ENCODE assay signal across 17 mouse cellular contexts in the genomic region with DNA sequence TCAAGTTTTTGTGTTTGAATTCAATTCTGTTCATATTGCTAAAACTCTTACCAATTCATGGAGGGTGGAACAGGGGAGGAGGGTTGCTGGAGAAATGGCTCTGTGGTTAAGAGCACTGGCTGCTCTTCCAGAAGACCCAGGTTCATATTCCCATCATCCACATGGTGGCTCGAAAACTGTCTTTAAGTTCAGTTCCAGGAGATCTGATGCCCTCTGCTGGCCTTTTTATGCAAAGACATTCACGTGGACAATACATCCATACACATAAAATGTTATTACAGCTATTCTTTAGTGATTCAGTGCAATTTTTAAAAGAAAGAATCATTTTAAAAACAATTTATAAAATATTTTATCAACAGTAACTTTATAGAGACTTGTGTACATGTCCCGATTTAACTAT.
DNase-seq lines count a peak whose midpoint lies in the region; ATAC-seq and TF ChIP-seq lines count a peak whose summit lies in the region.
"Had no signal": no experiment of that assay in that cellular context is flagged by ENCODE, and none has a peak within 500 bp of the region (broad histone marks: within the 10 kb centered on the region; RNA-seq: fewer than 3 reads in every experiment).

No protein-coding gene starts in this region.

- peak; percentile 58 for TF ChIP-seq CTCF in intestine, postnatal 0 days (IDR thresholded peaks at IDR 0.05; ENCODE audit: low read depth)
- peak; percentile 20 to 66 (median 37); a peak in 4 of 6 replicates for TF ChIP-seq CTCF in MEL (IDR thresholded peaks at IDR 0.05 in 2 of 3, conservative IDR thresholded peaks at IDR 0.05 in 1 of 3; ENCODE audit: control insufficient read depth in 1 of 3, insufficient read depth in 1 of 3, low read depth in 2 of 3, low read length in 3 of 3, poor library complexity in 1 of 3, severe bottlenecking in 1 of 3)

- H3K79me2 ChIP-seq in MEL (ENCODE audit: control insufficient read depth, insufficient read depth, low read length, poor library complexity), result no peaks in the 10 kb centered on the region

- TF ChIP-seq EP300 in MEL (IDR thresholded peaks at IDR 0.05; ENCODE audit: low read depth in 1 of 2, low read length in 2 of 2), result no peak

- no peak overlapping the region for H3K9ac ChIP-seq in intestine, postnatal 0 days (ENCODE audit: low read depth, low read length)
- H3K9ac ChIP-seq in intestine, embryonic 15.5 days, result no peak overlapping the region
- no peak overlapping the region for H3K9ac ChIP-seq in midbrain, embryonic 11.5 days (ENCODE audit: low read length)
- no peak overlapping the region for H3K9ac ChIP-seq in midbrain, embryonic 16.5 days (ENCODE audit: low read depth, low read length)
- no peak overlapping the region for H3K9ac ChIP-seq in MEL (ENCODE audit: control insufficient read depth, low read depth, low read length, poor library complexity, severe bottlenecking)
- H3K9ac ChIP-seq: embryonic facial prominence, embryonic 13.5 days; limb, embryonic 15.5 days had no signal

- H3K9me3 ChIP-seq in intestine, postnatal 0 days (ENCODE audit: control insufficient read depth), result no peaks in the 10 kb centered on the region
- H3K9me3 ChIP-seq in intestine, embryonic 15.5 days, result no peaks in the 10 kb centered on the region
- H3K9me3 ChIP-seq in midbrain, embryonic 11.5 days (ENCODE audit: control insufficient read depth, low read length), result no peaks in the 10 kb centered on the region
- H3K9me3 ChIP-seq in midbrain, embryonic 16.5 days (replicated peaks; ENCODE audit: control insufficient read depth, low read length, poor library complexity, severe bottlenecking), result no peaks in the 10 kb centered on the region
- H3K9me3 ChIP-seq in MEL (replicated peaks; ENCODE audit: insufficient read depth, low read length), result no peaks in the 10 kb centered on the region
- H3K9me3 ChIP-seq: embryonic facial prominence, embryonic 13.5 days; limb, embryonic 15.5 days had no signal

- no peak for TF ChIP-seq POLR2A in MEL (IDR thresholded peaks at IDR 0.05; ENCODE audit: control insufficient read depth in 1 of 2, insufficient read depth in 1 of 2, low read depth in 1 of 2, low read length in 2 of 2, poor library complexity in 1 of 2)

- H3K4me2 ChIP-seq in intestine, postnatal 0 days (replicated peaks; ENCODE audit: low read depth), result no peak overlapping the region
- no peak overlapping the region for H3K4me2 ChIP-seq in intestine, embryonic 15.5 days (replicated peaks)
- H3K4me2 ChIP-seq in midbrain, embryonic 11.5 days, result no peak overlapping the region
- H3K4me2 ChIP-seq in midbrain, embryonic 16.5 days (ENCODE audit: low read length), result no peak overlapping the region
- H3K4me2 ChIP-seq: embryonic facial prominence, embryonic 13.5 days; limb, embryonic 15.5 days had no signal

- peak; percentile 55 for TF ChIP-seq RAD21 in MEL (IDR thresholded peaks at IDR 0.05; ENCODE audit: low read depth, low read length)

- no peaks in the 10 kb centered on the region for H3K4me1 ChIP-seq in intestine, postnatal 0 days (replicated peaks; ENCODE audit: control insufficient read depth, insufficient read depth, low read length)
- no peaks in the 10 kb centered on the region for H3K4me1 ChIP-seq in intestine, embryonic 15.5 days (replicated peaks)
- H3K4me1 ChIP-seq in midbrain, embryonic 11.5 days (ENCODE audit: control insufficient read depth, insufficient read depth, low read length), result no peaks in the 10 kb centered on the region
- no peaks in the 10 kb centered on the region for H3K4me1 ChIP-seq in midbrain, embryonic 16.5 days (ENCODE audit: control insufficient read depth, insufficient read depth, low read length)
- H3K4me1 ChIP-seq in MEL (ENCODE audit: control insufficient read depth in 1 of 2, insufficient read depth in 2 of 2, low read length in 2 of 2), result no peaks in the 10 kb centered on the region
- H3K4me1 ChIP-seq: embryonic facial prominence, embryonic 13.5 days; limb, embryonic 15.5 days had no signal

- H3K4me3 ChIP-seq in intestine, postnatal 0 days (ENCODE audit: low read depth, low read length), result no peak overlapping the region
- no peak overlapping the region for H3K4me3 ChIP-seq in intestine, embryonic 15.5 days (replicated peaks)
- no peak overlapping the region for H3K4me3 ChIP-seq in midbrain, embryonic 11.5 days (ENCODE audit: low read depth, low read length)
- H3K4me3 ChIP-seq in midbrain, embryonic 16.5 days (ENCODE audit: low read depth, low read length), result no peak overlapping the region
- no peak overlapping the region for H3K4me3 ChIP-seq in MEL (ENCODE audit: control insufficient read depth in 1 of 2, insufficient read depth in 1 of 2, low read depth in 2 of 2, low read length in 2 of 2)
- H3K4me3 ChIP-seq: embryonic facial prominence, embryonic 13.5 days; limb, embryonic 15.5 days; myocyte had no signal

- WGBS in intestine, postnatal 0 days, result 85% methylated on average over 3 of the region's 3 CpGs
- WGBS in intestine, embryonic 15.5 days, result 77% methylated on average over 3 of the region's 3 CpGs
- 82% methylated on average over 3 of the region's 3 CpGs for whole genome bisulfite sequencing in midbrain, embryonic 11.5 days
- 80% methylated on average over 3 of the region's 3 CpGs for WGBS in midbrain, embryonic 16.5 days

- H3K27me3 ChIP-seq in intestine, postnatal 0 days (replicated peaks; ENCODE audit: control insufficient read depth, insufficient read depth, low read length), result no peaks in the 10 kb centered on the region
- no peaks in the 10 kb centered on the region for H3K27me3 ChIP-seq in intestine, embryonic 15.5 days (replicated peaks)
- no peaks in the 10 kb centered on the region for H3K27me3 ChIP-seq in midbrain, embryonic 11.5 days (ENCODE audit: control insufficient read depth, insufficient read depth, low read length)
- H3K27me3 ChIP-seq in midbrain, embryonic 16.5 days (ENCODE audit: control insufficient read depth, insufficient read depth, low read depth, low read length), result no peaks in the 10 kb centered on the region
- no peaks in the 10 kb centered on the region for H3K27me3 ChIP-seq in MEL (ENCODE audit: control insufficient read depth in 1 of 2, insufficient read depth in 2 of 2, low read length in 2 of 2)
- H3K27me3 ChIP-seq: embryonic facial prominence, embryonic 13.5 days; limb, embryonic 15.5 days had no signal

- DNase-seq in midbrain, embryonic 11.5 days (ENCODE audit: low spot score, missing footprints), result peak; percentile 39
- peak; percentile 32 for DNase-seq in MEL (ENCODE audit: low read depth, low spot score)
- DNase-seq in right cerebral cortex, postnatal 4 days, result no peak
- DNase-seq in embryo, embryonic 9.5 days (ENCODE audit: extremely low spot score), result no peak
- DNase-seq: cerebellum, adult 11 months; cerebellum, postnatal 36 days; heart, postnatal 14 days; layer of hippocampus, adult 9-11 months; lung, postnatal 10 days had no signal

- no peak for ATAC-seq in intestine, postnatal 0 days
- no peak for ATAC-seq in intestine, embryonic 15.5 days
- ATAC-seq in midbrain, embryonic 11.5 days (ENCODE audit: low FRiP score), result no peak
- no peak for ATAC-seq in midbrain, embryonic 16.5 days
- ATAC-seq: CD4-positive, CD25-positive, alpha-beta regulatory T cell, adult 4 months; hindbrain, embryonic 16.5 days had no signal

- no peaks in the 10 kb centered on the region for H3K36me3 ChIP-seq in intestine, postnatal 0 days (ENCODE audit: control insufficient read depth, insufficient read depth)
- H3K36me3 ChIP-seq in intestine, embryonic 15.5 days, result no peaks in the 10 kb centered on the region
- H3K36me3 ChIP-seq in midbrain, embryonic 11.5 days (ENCODE audit: control insufficient read depth, insufficient read depth, low read length), result no peaks in the 10 kb centered on the region
- H3K36me3 ChIP-seq in midbrain, embryonic 16.5 days (ENCODE audit: control insufficient read depth, insufficient read depth, low read length), result no peaks in the 10 kb centered on the region
- H3K36me3 ChIP-seq in MEL (ENCODE audit: control insufficient read depth in 1 of 2, insufficient read depth in 2 of 2, low read length in 2 of 2), result no peaks in the 10 kb centered on the region
- H3K36me3 ChIP-seq: embryonic facial prominence, embryonic 13.5 days; limb, embryonic 15.5 days had no signal

- no peak overlapping the region for H3K27ac ChIP-seq in intestine, postnatal 0 days (ENCODE audit: low read depth, low read length)
- no peak overlapping the region for H3K27ac ChIP-seq in intestine, embryonic 15.5 days
- no peak overlapping the region for H3K27ac ChIP-seq in midbrain, embryonic 11.5 days (ENCODE audit: low read depth, low read length)
- no peak overlapping the region for H3K27ac ChIP-seq in midbrain, embryonic 16.5 days (ENCODE audit: low read length)
- H3K27ac ChIP-seq in MEL (ENCODE audit: control insufficient read depth, low read depth, low read length), result no peak overlapping the region
- H3K27ac ChIP-seq: embryonic facial prominence, embryonic 13.5 days; limb, embryonic 15.5 days had no signal

TF ChIP-seq in MEL, 35 proteins besides CTCF, POLR2A, EP300 and RAD21:
- TF ChIP-seq ZC3H11A (IDR thresholded peaks at IDR 0.05; ENCODE audit: low read depth, low read length) (0 out of 2 replicates have a peak, but pooled peaks have one; percentile 17), UBTF (IDR thresholded peaks at IDR 0.05; ENCODE audit: borderline replicate concordance, insufficient read depth, low read depth, low read length) (no peak), TCF12 (IDR thresholded peaks at IDR 0.05; ENCODE audit: low read depth, low read length) (no peak), MYC (IDR thresholded peaks at IDR 0.05; ENCODE audit: low read depth, low read length) (0 out of 2 replicates have a peak, but pooled peaks have one; percentile 42), MAZ (IDR thresholded peaks at IDR 0.05; ENCODE audit: low read depth, low read length) (no peak), MAFK (IDR thresholded peaks at IDR 0.05; ENCODE audit: borderline replicate concordance, low read depth, low read length) (no peak), SMC3 (IDR thresholded peaks at IDR 0.05; ENCODE audit: low read depth, low read length) (peak; percentile 70), RCOR1 (IDR thresholded peaks at IDR 0.05; ENCODE audit: low read depth, low read length) (no peak), KAT2A (conservative IDR thresholded peaks at IDR 0.05; ENCODE audit: low read depth, low read length) (no peak), ELF1 (IDR thresholded peaks at IDR 0.05; ENCODE audit: low read depth, low read length) (no peak)

Comparison
In these comparisons a context has a peak if more than half of its experiments do, and no peak if none do; other contexts are left out.
1. DNase-seq: peak in midbrain, embryonic 11.5 days (single experiment) and MEL (single experiment); none in right cerebral cortex, postnatal 4 days (single experiment) and embryo, embryonic 9.5 days (single experiment).